Mouse (Mus musculus) lung, postnatal 0 days (tissue): ENCODE results near the gene Eif2a.

Experiments
- CTCF ChIP-seq: IDR thresholded peaks from 2 replicates; pipeline ENCODE4 v1.5.1; 2016; ENCODE audit warnings: antibody characterized with exemption, mild to moderate bottlenecking
- EP300 ChIP-seq: IDR thresholded peaks from 2 replicates; pipeline ENCODE4 v1.6.1; 2016; ENCODE audit warnings: antibody characterized with exemption, mild to moderate bottlenecking, control low read depth

DNA sequence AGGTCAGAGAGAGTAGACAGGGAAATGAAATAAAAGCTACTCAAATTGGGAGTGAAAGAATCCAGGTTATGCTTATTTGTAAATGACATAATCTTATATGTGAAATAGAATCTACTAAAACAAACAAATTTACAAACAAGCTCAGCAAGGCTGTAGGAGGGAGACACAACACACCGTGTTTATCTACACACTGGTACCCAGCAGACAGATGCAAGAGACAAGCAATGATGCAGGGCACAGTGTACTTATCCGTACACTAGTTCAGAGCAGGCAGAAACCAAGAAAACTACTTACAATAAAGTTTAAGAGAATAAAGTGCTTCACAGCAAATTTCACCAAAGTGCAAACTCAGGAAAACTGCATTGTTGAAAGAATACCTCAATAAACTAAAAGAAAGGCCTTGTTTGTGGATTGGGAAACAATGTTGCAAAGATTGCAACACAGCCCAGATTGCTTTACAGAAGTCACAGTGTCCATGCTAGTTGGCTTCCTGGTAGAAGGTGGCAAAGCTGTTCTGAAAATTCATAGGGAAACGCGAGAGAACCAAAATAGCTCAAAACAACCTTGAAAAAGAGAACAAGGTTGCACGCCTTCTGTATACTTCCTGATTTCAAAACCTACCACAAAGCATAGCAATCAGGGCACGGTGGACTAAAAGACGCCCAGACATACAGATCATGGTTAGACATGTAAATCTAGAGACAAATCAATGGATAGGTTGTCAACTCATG is 17.4 kb upstream of the Eif2a start:
- no peak for TF ChIP-seq CTCF
- no peak for TF ChIP-seq EP300
